Mouse (Mus musculus) hindbrain, embryonic 13.5 days (tissue): ENCODE results near the gene Olfr373. TPM values are rescaled to one million over a fixed set of nuclear protein-coding genes. Genes with fewer than 3 reads are reported as not detected.

ENCODE experiments used
- ATAC-seq: fragments of 200-750 bp; cut with Nextera tagmentation; 2 replicates; pipeline ENCODE4 v1.8.0; 2017; ENCODE audit warnings: moderate TSS enrichment; ENCODE audit not compliant: low FRiP score
- H3K27ac ChIP-seq: fragments of 300-500 bp; sonication (generic); 2 replicates; pipeline ENCODE4 v1.5.1; 2015; ENCODE audit warnings: inconsistent platforms, mild to moderate bottlenecking, moderate library complexity
- H3K27me3 ChIP-seq: fragments of 300-500 bp; sonication (generic); 2 replicates; pipeline ENCODE4 v1.6.1; 2015; ENCODE audit warnings: mild to moderate bottlenecking, inconsistent platforms
- H3K36me3 ChIP-seq: fragments of 300-500 bp; sonication (generic); 2 replicates; pipeline ENCODE4 v1.6.1; 2015; ENCODE audit warnings: mild to moderate bottlenecking, inconsistent platforms
- H3K4me1 ChIP-seq: fragments of 300-500 bp; sonication (generic); replicated peaks from 2 replicates; pipeline ENCODE4 v1.6.1; 2015; ENCODE audit warnings: inconsistent platforms
- H3K4me2 ChIP-seq: fragments of 300-500 bp; sonication (generic); 2 replicates; pipeline ENCODE4 v1.6.1; 2015; ENCODE audit warnings: inconsistent platforms, mild to moderate bottlenecking, moderate library complexity
- H3K4me3 ChIP-seq: fragments of 300-500 bp; sonication (generic); 2 replicates; pipeline ENCODE4 v1.5.1; 2015; ENCODE audit warnings: mild to moderate bottlenecking, inconsistent platforms
- H3K9ac ChIP-seq: fragments of 300-500 bp; sonication (generic); 2 replicates; pipeline ENCODE4 v1.6.1; 2015; ENCODE audit warnings: mild to moderate bottlenecking, inconsistent platforms
- H3K9me3 ChIP-seq: fragments of 300-500 bp; sonication (generic); 2 replicates; pipeline ENCODE4 v1.6.1; 2016; ENCODE audit warnings: inconsistent platforms
- WGBS: fragments of 180-500 bp; shearing (Covaris S2); methylation state at CpG from one replicate; pipeline ENCODE4 v1.1.7; 2015; 5-methylcytosine and 5-hydroxymethylcytosine counted together
- polyA plus RNA-seq: library from polyadenylated mRNA; unstranded; fragments of >200 nt; fragmentation: Nextera tagmentation; extraction: Ambion mirVana; gene quantifications from 2 replicates; pipeline ENCODE4 v1.2.1, GENCODE M21; 2015

Olfr373 gene
- polyA plus RNA-seq, 1 experiment from 2014 or later, result not detected

DNA sequence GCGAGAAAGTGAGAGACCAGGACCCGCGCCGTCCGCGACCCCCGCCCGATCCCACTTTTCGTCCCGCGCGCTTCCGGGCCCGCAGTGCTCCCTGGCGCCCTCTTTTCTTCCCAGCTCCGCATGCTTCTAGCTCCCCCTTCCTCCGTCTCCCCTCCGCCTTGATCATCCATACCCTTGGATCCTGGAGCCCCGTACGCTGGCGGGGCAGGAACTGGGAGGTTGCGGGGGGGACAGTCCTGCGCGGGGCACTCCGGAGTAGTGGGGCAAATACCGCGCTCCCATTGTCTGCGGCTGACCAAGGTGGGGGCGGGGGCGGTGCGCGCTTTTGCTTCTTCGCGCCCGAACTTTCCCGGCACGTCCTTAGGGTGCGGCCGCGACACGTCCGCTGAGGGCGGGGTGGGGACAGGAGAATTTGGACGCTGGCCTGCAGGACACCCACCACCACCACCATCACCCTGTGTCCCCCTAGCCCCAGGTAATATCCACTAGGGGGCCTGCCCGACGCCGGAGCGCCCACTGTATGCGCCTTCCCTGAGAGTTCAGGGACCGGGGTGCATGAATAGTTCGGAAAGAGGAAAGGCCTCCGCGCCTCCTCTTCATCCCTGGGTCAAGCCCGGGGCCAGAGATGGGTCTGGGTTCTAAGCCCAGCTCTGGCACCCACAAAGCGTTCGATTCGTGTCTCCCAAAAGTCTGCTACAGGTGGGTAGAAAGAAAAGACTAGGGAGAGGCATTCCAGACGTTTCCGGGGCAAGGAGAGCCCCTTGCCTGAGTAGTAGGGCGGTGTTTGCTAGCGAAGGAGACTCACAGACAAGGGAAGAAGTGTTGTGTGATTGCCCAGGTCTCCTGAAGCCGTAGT is 52.7 kb downstream of the Olfr373 start:
- peak overlapping the region; percentile 91 for H3K4me2 ChIP-seq
- peaks cover 25% of the 10 kb centered on the region for H3K4me1 ChIP-seq
- WGBS, result under 1% methylated on average over 62 of the region's 62 CpGs
- no peaks in the 10 kb centered on the region for H3K9me3 ChIP-seq
- peak overlapping the region; percentile 89 for H3K9ac ChIP-seq
- peak overlapping the region; percentile 91 for H3K27ac ChIP-seq
- peak overlapping the region; percentile 69 for H3K4me3 ChIP-seq
- peak; percentile 77 for ATAC-seq
- H3K36me3 ChIP-seq, result peaks cover 21% of the 10 kb centered on the region
- no peaks in the 10 kb centered on the region for H3K27me3 ChIP-seq

DNA sequence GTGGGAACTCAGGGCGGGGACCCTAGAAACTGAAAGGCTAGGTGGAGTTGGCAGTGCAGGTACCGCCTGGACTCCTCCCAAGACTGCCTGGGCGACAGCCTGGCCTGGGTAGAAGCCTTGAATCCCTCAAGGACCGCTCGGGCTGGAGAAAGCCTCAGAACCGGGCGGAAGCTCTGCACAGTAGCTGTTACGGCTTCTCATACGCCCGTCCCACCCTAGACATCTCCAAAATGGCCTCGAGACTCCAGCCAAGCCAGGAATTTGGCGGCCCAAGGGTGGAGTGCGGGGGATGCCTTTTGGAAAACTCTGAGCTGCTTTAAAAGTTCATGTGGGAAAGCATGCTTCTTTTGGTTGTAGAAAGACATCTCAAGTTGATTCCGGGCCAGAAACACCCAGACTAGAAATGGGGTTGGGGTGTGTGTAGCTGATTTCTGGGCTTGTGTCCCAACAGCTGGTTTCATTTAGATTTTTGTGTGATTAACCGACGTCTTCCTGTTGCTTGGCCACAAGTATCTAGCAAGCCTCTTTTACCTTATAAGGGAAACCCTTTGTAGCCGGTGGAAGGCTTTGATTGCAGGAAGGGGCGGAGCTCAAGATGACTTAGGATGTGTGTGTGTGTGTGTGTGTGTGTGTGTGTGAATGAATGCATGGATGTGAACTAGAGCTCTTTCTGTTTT is 53.5 kb downstream of the Olfr373 start:
- Histone ChIP-seq H3K9ac (peak overlapping the region; percentile 89), H3K4me2 (peak overlapping the region; percentile 91), H3K27ac (peak overlapping the region; percentile 91), H3K27me3 (no peaks in the 10 kb centered on the region), H3K36me3 (peaks cover 29% of the 10 kb centered on the region), H3K4me1 (peaks cover 25% of the 10 kb centered on the region), H3K9me3 (no peaks in the 10 kb centered on the region), H3K4me3 (peak overlapping the region; percentile 69)
- peak; percentile 8; the same call in 1 of the 2 replicates for ATAC-seq
- 1% methylated on average over 18 of the region's 18 CpGs for WGBS

- H3K4me2 ChIP-seq, result peak overlapping the region; percentile 91; the same call in 1 of the 2 replicates
- no peak for ATAC-seq
- WGBS, result 92% methylated on average over 2 of the region's 2 CpGs
These were observed 54.5 kb downstream of the Olfr373 start for GRCm38 (mm10) chr8:72137431-72137830.

DNA sequence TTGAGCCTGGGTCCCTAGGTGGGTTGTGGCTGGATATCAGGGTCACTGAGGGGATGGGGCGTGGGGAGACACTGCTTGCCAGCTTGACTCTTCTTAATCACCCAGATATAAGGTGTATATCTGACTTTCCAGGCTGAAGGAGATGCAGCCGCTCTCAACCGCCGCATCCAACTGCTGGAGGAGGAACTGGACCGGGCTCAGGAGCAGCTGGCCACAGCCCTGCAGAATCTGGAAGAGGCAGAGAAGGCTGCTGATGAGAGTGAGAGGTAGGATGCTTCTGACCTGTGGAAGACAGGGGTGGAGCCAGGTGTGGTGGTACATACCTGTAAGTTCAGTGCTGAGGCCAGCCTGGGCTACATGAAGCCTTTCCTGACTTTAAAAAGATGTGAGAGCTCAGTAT is 55.5 kb downstream of the Olfr373 start:
- WGBS, result 93% methylated on average over 5 of the region's 5 CpGs
- no peak overlapping the region for H3K27ac ChIP-seq
- ATAC-seq, result no peak

More at GRCm38 (mm10) chr8:72137431-72137830, 54.5 kb downstream of the Olfr373 start:
- Histone ChIP-seq H3K4me1 (peaks cover 25% of the 10 kb centered on the region), H3K9ac (no peak overlapping the region), H3K4me3 (no peak overlapping the region), H3K27ac (no peak overlapping the region), H3K9me3 (no peaks in the 10 kb centered on the region), H3K27me3 (no peaks in the 10 kb centered on the region), H3K36me3 (peaks cover 39% of the 10 kb centered on the region)

GRCm38 (mm10) chr8:72143256-72143824 is 60.4 kb downstream of the Olfr373 start:
- Histone ChIP-seq H3K9ac (no peak overlapping the region), H3K4me3 (no peak overlapping the region), H3K4me2 (no peak overlapping the region), H3K4me1 (no peaks in the 10 kb centered on the region), H3K9me3 (no peaks in the 10 kb centered on the region), H3K27me3 (no peaks in the 10 kb centered on the region), H3K27ac (no peak overlapping the region), H3K36me3 (peaks cover 93% of the 10 kb centered on the region)
- ATAC-seq, result no peak
- WGBS, result 95% methylated on average over 13 of the region's 13 CpGs

More for the DNA sequence above, 55.5 kb downstream of the Olfr373 start:
- no peaks in the 10 kb centered on the region for H3K9me3 ChIP-seq
- peaks cover 25% of the 10 kb centered on the region for H3K4me1 ChIP-seq
- no peak overlapping the region for H3K9ac ChIP-seq
- no peak overlapping the region for H3K4me2 ChIP-seq
- H3K27me3 ChIP-seq, result no peaks in the 10 kb centered on the region
- H3K36me3 ChIP-seq, result peaks cover 49% of the 10 kb centered on the region
- H3K4me3 ChIP-seq, result no peak overlapping the region

DNA sequence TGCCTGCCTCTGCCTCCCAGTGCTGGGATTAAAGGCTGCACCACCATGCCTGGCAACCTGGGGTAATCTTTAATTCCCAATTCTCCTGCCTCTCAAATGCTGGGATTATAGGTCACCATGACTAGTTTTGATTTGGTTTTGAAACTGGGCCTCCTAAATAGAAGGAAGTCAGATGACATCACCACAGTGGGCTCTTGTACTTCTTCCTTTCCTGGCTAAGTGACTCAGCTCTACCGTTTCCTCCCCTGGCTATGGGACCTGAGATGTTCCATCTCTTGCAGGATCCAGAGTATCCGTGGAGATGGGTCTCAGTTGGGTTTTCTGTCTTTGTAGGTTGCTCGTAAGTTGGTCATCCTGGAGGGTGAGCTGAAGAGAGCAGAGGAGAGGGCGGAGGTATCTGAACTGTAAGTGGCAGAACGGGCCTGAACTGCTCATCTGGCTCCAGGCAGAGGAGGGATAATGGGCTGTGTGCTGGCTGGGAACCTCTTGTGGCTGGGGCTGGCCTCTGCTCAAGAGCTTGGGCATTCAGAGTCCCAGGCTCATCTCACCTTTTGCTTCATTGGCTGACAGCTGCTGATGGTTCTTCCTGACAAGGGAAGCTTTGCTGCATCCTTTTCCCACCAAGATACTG is 61.5 kb downstream of the Olfr373 start:
- Histone ChIP-seq H3K9me3 (no peaks in the 10 kb centered on the region), H3K27ac (no peak overlapping the region), H3K4me2 (no peak overlapping the region), H3K4me3 (no peak overlapping the region), H3K36me3 (peaks cover 91% of the 10 kb centered on the region), H3K4me1 (no peaks in the 10 kb centered on the region), H3K27me3 (no peaks in the 10 kb centered on the region), H3K9ac (no peak overlapping the region)
- WGBS, result 90% methylated on average over 5 of the region's 5 CpGs
- no peak for ATAC-seq

DNA sequence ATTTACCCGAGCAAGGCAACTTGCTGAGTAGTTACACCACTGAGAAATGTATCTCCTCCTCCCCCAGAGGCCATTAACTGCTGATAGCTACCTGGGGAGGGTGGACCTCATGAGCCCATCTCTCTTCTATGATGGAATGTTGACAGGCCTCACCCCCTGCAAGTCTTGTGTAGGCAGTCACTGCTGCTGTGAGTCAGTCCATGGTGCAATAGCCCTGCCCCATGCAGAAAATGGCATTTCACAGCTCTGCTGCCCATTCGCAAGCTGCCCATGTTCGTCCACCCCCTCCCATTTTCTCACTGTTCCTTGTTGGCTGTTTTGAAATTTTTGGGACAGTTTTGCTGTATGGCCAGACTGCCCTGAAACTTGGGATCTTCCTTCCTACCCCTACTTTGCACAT is 62.5 kb downstream of the Olfr373 start:
- WGBS, result 95% methylated on average over 3 of the region's 3 CpGs
- Histone ChIP-seq H3K4me2 (no peak overlapping the region), H3K27me3 (no peaks in the 10 kb centered on the region), H3K9ac (no peak overlapping the region), H3K4me3 (no peak overlapping the region), H3K36me3 (peaks cover 92% of the 10 kb centered on the region), H3K9me3 (no peaks in the 10 kb centered on the region), H3K27ac (no peak overlapping the region), H3K4me1 (no peaks in the 10 kb centered on the region)
- ATAC-seq, result no peak

DNA sequence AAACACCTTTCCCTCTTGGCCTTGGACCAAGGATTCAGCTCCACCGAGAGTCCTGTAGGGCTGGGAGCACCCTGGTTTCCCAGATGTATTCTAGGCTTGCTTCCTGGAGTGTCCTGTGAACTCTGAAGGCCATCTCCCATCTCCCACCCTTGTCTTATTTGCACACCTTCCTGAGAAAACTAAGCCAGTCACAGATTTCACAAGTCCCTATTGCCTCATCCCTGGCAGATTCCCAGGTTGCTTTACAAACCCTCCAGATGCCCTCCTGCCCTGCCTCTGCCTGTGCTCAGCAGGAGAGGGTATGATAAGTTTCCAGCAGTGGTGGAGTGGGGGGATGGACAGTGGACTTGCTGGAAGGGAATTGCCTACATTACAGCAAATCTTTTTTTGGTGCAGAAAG is 63.1 kb downstream of the Olfr373 start:
- no peak overlapping the region for H3K4me2 ChIP-seq
- no peaks in the 10 kb centered on the region for H3K9me3 ChIP-seq
- H3K4me3 ChIP-seq, result no peak overlapping the region
- no peak overlapping the region for H3K9ac ChIP-seq
- H3K27ac ChIP-seq, result no peak overlapping the region
- H3K36me3 ChIP-seq, result peaks cover 92% of the 10 kb centered on the region
- ATAC-seq, result no peak
- no peaks in the 10 kb centered on the region for H3K4me1 ChIP-seq
- 96% methylated on average over 1 of the region's 1 CpGs for WGBS
- no peaks in the 10 kb centered on the region for H3K27me3 ChIP-seq

DNA sequence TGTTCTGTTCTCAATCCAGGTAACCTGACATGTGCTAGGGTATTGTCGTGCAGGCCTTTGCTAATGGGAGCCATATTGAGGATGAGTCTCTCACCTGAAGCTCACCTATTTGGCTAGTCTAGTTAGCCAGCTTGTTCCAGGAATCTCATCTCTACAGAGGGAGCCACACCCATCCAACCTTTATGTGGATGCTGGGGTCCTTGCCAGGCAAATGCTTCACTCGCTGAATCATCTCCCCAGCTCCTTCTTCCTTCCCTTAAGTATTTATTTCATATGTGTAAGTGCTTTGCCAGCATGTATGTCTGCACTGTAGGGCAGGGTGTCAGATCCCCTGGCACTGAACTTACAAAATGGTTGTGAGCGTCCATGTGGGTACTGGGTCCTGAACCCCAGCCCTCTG is 63.6 kb downstream of the Olfr373 start:
- Histone ChIP-seq H3K9me3 (no peaks in the 10 kb centered on the region), H3K27me3 (no peaks in the 10 kb centered on the region), H3K27ac (no peak overlapping the region), H3K9ac (no peak overlapping the region), H3K36me3 (peaks cover 92% of the 10 kb centered on the region), H3K4me2 (no peak overlapping the region), H3K4me1 (no peaks in the 10 kb centered on the region), H3K4me3 (no peak overlapping the region)
- no peak for ATAC-seq
- WGBS, result 95% methylated on average over 3 of the region's 3 CpGs

GRCm38 (mm10) chr8:72147266-72147665 is 64.3 kb downstream of the Olfr373 start:
- Histone ChIP-seq H3K9me3 (no peaks in the 10 kb centered on the region), H3K36me3 (peaks cover 92% of the 10 kb centered on the region), H3K27ac (no peak overlapping the region), H3K4me1 (no peaks in the 10 kb centered on the region), H3K4me3 (no peak overlapping the region), H3K9ac (no peak overlapping the region), H3K27me3 (no peaks in the 10 kb centered on the region), H3K4me2 (no peak overlapping the region)
- ATAC-seq, result no peak
- 79% methylated on average over 2 of the region's 2 CpGs for WGBS

- Histone ChIP-seq H3K27ac (no peak overlapping the region), H3K4me2 (no peak overlapping the region), H3K4me3 (no peak overlapping the region), H3K36me3 (peaks cover 84% of the 10 kb centered on the region), H3K4me1 (no peaks in the 10 kb centered on the region), H3K9ac (no peak overlapping the region), H3K27me3 (no peaks in the 10 kb centered on the region), H3K9me3 (no peaks in the 10 kb centered on the region)
- WGBS, result 80% methylated on average over 1 of the region's 1 CpGs
- no peak for ATAC-seq
These were observed 66.1 kb downstream of the Olfr373 start for GRCm38 (mm10) chr8:72149056-72149455.

DNA sequence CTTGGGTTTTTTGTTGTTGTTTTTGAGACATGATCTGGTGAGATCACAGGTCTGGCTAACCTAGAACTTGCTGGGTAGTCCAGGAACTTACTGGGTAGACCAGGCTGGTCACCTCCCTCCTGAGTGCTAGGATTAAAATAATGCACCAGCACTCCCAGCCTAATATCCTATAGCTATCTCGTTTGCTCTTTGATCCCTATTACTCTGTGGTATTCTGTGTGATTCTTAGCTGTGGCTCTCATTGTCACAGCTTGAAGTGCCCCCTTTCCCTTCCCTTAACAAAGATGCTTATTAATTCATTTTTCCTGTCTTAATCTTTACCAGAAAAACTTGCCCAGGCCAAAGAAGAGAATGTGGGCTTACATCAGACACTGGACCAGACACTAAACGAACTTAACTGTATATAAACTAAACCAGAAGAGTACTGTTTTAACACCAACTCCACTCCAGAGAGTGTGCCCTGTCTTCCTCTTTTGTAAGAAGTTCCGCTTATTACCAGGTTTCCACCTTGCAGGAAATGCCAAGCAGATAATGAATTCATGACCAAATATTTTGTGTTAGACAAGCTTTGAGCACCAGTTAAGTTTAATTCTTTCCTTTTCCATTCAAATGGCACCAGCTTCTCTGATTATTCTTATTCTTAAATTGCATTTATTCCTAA is 68.6 kb downstream of the Olfr373 start:
- H3K27ac ChIP-seq, result no peak overlapping the region
- ATAC-seq, result no peak
- no peaks in the 10 kb centered on the region for H3K9me3 ChIP-seq
- no peaks in the 10 kb centered on the region for H3K27me3 ChIP-seq
- 90% methylated on average over 3 of the region's 3 CpGs for WGBS
- no peak overlapping the region for H3K4me3 ChIP-seq
- H3K4me1 ChIP-seq, result no peaks in the 10 kb centered on the region
- no peak overlapping the region for H3K4me2 ChIP-seq
- H3K9ac ChIP-seq, result no peak overlapping the region
- peaks cover 63% of the 10 kb centered on the region for H3K36me3 ChIP-seq
